Mouse (Mus musculus): ENCODE measurements around the gene Gdf1. TPM values are rescaled to one million over a fixed set of nuclear protein-coding genes. Genes with fewer than 3 reads are reported as not detected.
A peak's percentile ranks its signal among the peaks of the same experiment; 100 is the strongest.

The Gdf1 gene
- polyA plus RNA-seq, 1 experiment from 2014 or later, result 2.3 TPM

DNA sequence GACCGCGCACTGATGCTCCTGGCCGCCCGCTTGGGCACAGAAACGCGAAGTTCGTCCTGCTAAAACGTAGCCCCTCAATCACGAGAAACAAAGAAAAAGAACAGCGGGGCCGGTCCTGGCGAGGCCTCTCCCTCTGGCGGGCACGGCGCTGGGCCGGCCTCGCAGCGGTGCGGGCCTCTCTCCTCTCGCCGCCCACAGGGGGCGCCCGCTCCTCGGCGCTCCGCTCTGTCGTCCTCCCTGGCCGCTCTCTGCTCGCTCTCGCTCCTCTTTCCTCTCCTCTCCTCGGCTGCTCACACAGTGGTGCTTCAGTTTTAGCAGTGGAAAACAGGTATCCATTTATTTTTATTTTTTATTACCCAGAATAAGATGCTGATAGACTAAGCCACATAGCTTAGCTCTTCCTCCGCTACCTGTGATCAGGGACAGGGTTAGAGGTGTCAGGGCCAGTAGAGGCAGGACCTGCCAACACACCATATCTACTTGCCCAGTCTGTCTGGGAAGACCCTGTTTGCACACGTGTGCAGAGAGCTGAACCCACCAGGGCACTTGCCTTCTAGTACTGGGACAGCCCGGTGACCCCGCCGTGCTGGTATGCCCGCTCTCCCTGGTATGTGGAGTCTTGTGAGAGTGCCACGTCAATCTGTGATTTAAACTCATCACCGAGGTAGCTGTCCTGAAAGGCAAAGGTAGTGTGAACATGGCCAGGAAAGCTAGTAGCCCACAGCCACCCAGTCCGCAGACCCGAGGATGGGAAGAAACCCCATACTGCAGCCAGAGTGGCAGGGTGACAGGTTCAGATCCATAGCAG, 2.7 kb downstream of the Gdf1 start:
- H3K9me3 ChIP-seq, result no peaks in the 10 kb centered on the region
- H3K36me3 ChIP-seq, result peaks cover 72% of the 10 kb centered on the region
- peaks cover 26% of the 10 kb centered on the region for H3K4me1 ChIP-seq
- no peak overlapping the region for H3K4me3 ChIP-seq
- peak; percentile 64 for ATAC-seq (ENCODE audit: low FRiP score, low read depth)
- H3K27ac ChIP-seq, result no peak overlapping the region
- 0 out of 2 replicates have a peak overlapping the region, but pooled peaks have one; percentile 33 for H3K9ac ChIP-seq
- WGBS, result 22% methylated on average over 41 of the region's 41 CpGs
- peak overlapping the region; percentile 32; the same call in 1 of the 2 replicates for H3K4me2 ChIP-seq (replicated peaks)
- peaks cover 19% of the 10 kb centered on the region for H3K27me3 ChIP-seq (replicated peaks)

DNA sequence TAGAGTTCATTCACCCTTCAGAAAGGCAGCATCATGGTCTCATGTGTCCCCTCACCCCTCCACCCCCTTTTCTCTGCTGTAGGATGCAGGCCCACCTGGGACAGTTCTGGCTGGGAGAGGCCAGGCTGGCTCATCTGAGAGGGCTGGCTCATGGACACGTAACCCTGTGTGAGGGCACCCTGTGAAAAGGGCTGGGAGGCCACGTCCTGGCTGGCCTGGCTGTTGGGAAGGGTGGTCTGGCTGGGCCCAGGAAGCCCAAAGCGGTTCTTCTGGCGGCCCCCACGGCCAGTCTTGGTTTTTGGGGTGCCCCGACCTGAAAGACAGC, 3.2 kb downstream of the Gdf1 start:
- ATAC-seq (ENCODE audit: low FRiP score, low read depth), result no peak
- Histone ChIP-seq H3K4me2 (replicated peaks) (no peak overlapping the region), H3K36me3 (peaks cover 74% of the 10 kb centered on the region), H3K4me3 (no peak overlapping the region), H3K4me1 (peaks cover 26% of the 10 kb centered on the region), H3K27me3 (replicated peaks) (peaks cover 19% of the 10 kb centered on the region), H3K27ac (no peak overlapping the region), H3K9me3 (no peaks in the 10 kb centered on the region), H3K9ac (no peak overlapping the region)
- WGBS, result 95% methylated on average over 6 of the region's 6 CpGs

GRCm38 (mm10) chr8:70338931-70339330, 9.3 kb downstream of the Gdf1 start:
- ATAC-seq (ENCODE audit: low FRiP score, low read depth), result no peak
- Histone ChIP-seq H3K4me2 (replicated peaks) (no peak overlapping the region), H3K4me3 (no peak overlapping the region), H3K27me3 (replicated peaks) (no peaks in the 10 kb centered on the region), H3K27ac (no peak overlapping the region), H3K9me3 (no peaks in the 10 kb centered on the region), H3K9ac (no peak overlapping the region), H3K36me3 (peaks cover 99% of the 10 kb centered on the region), H3K4me1 (no peaks in the 10 kb centered on the region; the same call in 1 of the 2 replicates)
- 97% methylated on average over 7 of the region's 7 CpGs for WGBS

DNA sequence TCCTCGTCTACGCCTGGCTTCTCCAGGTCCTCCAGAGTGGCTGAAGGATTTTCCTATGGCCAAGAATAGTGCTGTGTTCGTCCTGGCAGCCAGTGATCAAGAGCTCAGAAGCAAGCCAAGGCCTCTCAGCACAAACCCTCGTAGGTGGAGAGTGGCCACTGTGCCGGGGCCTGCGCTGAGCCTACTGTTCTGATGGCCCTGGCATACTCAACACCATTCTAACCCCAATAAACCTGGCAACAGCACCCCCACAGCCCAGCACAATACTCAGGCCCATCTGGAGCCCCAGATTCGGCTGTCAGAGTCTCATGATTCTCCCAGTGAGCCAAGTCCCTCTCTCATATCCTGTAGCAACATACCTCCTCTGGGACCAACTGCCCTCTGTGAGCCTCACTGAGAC, 11.0 kb downstream of the Gdf1 start:
- Histone ChIP-seq H3K9me3 (no peaks in the 10 kb centered on the region), H3K4me3 (no peak overlapping the region), H3K4me1 (no peaks in the 10 kb centered on the region; the same call in 1 of the 2 replicates), H3K36me3 (peaks cover 85% of the 10 kb centered on the region), H3K27ac (no peak overlapping the region), H3K27me3 (replicated peaks) (no peaks in the 10 kb centered on the region), H3K9ac (no peak overlapping the region), H3K4me2 (replicated peaks) (no peak overlapping the region)
- ATAC-seq (ENCODE audit: low FRiP score, low read depth), result no peak
- WGBS, result 90% methylated on average over 7 of the region's 7 CpGs

- no peak overlapping the region for H3K9ac ChIP-seq
- 93% methylated on average over 14 of the region's 14 CpGs for WGBS
Measured at GRCm38 (mm10) chr8:70342007-70342406, 12.4 kb downstream of the Gdf1 start.

DNA sequence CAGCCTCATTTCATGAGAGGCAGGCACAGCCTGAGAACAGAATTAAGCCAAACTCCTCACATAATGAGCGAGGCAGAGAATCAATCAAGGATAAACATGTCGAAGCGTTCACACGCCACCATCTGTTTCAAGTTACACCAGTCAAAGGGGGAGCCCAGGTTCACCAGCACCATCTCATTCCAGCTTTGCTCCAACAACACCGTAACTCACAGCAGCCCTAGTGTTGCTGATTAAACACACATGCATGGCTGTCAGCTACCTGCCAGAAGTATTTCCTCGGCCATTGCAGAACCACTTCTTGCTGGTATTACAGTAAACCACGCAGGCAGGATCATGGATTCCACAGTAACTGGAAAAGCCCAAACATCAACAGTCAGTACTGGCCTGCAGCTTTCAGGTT, 13.5 kb downstream of the Gdf1 start:
- H3K36me3 ChIP-seq, result peaks cover 61% of the 10 kb centered on the region
- H3K9me3 ChIP-seq, result no peaks in the 10 kb centered on the region
- no peaks in the 10 kb centered on the region for H3K27me3 ChIP-seq (replicated peaks)
- no peak for ATAC-seq (ENCODE audit: low FRiP score, low read depth)
- no peak overlapping the region for H3K4me2 ChIP-seq (replicated peaks)
- H3K4me1 ChIP-seq, result no peaks in the 10 kb centered on the region; the same call in 1 of the 2 replicates
- H3K9ac ChIP-seq, result no peak overlapping the region
- H3K27ac ChIP-seq, result no peak overlapping the region
- 82% methylated on average over 7 of the region's 7 CpGs for WGBS
- H3K4me3 ChIP-seq, result no peak overlapping the region

More at GRCm38 (mm10) chr8:70342007-70342406, 12.4 kb downstream of the Gdf1 start:
- Histone ChIP-seq H3K4me3 (no peak overlapping the region), H3K27ac (no peak overlapping the region), H3K27me3 (replicated peaks) (no peaks in the 10 kb centered on the region), H3K9me3 (no peaks in the 10 kb centered on the region), H3K4me2 (replicated peaks) (no peak overlapping the region), H3K36me3 (peaks cover 72% of the 10 kb centered on the region), H3K4me1 (no peaks in the 10 kb centered on the region; the same call in 1 of the 2 replicates)
- no peak for ATAC-seq (ENCODE audit: low FRiP score, low read depth)

DNA sequence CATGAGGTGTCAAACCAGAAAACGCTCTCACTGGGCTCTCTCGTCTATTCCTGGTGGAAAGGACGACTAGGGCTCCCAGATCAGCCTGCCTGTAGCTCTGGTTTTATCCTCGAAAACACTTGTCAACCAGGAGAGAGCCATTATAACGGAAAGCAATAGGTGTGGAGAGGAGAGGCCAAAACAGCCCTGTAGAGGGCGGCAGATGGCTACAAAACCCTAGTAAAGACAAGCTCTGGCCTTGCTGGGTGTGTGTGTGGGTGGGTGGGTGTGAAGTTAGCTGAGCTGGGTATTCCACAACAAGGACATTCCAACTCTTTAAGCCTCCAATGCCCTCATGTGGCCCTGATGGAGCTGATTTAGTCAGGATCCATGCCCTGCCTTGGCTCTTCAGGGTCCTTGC, 14.1 kb downstream of the Gdf1 start:
- Histone ChIP-seq H3K27ac (no peak overlapping the region), H3K9ac (no peak overlapping the region), H3K27me3 (replicated peaks) (no peaks in the 10 kb centered on the region), H3K4me2 (replicated peaks) (no peak overlapping the region), H3K36me3 (peaks cover 60% of the 10 kb centered on the region), H3K4me1 (peaks cover 5% of the 10 kb centered on the region), H3K9me3 (no peaks in the 10 kb centered on the region), H3K4me3 (no peak overlapping the region)
- 61% methylated on average over 6 of the region's 6 CpGs for WGBS
- ATAC-seq (ENCODE audit: low FRiP score, low read depth), result 0 out of 2 replicates have a peak, but pooled peaks have one; percentile 39

DNA sequence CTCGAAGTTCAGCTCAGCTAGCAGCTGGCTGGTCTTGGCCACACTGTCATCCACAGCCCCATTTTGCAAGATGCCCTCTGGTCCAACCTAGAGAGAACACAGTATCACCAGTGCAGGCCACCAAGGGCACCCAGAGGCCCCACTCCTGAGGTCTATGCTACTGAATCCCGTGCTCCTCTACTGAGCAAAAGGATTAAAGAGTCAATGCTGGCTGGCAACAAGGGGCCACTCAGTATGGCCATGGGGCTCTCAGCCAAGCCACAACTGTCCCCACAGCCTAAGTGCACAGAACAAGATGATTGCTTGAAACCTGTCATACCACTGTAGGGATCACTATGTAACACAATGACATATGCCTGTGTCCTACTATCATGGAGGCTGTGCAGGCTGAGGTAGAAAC, 14.7 kb downstream of the Gdf1 start:
- 92% methylated on average over 2 of the region's 2 CpGs for WGBS
- no peak for ATAC-seq (ENCODE audit: low FRiP score, low read depth)
- no peaks in the 10 kb centered on the region for H3K9me3 ChIP-seq
- no peaks in the 10 kb centered on the region for H3K27me3 ChIP-seq (replicated peaks)
- no peak overlapping the region for H3K9ac ChIP-seq
- H3K36me3 ChIP-seq, result peaks cover 60% of the 10 kb centered on the region
- H3K4me3 ChIP-seq, result no peak overlapping the region
- H3K4me1 ChIP-seq, result peaks cover 11% of the 10 kb centered on the region
- H3K4me2 ChIP-seq (replicated peaks), result no peak overlapping the region
- no peak overlapping the region for H3K27ac ChIP-seq

DNA sequence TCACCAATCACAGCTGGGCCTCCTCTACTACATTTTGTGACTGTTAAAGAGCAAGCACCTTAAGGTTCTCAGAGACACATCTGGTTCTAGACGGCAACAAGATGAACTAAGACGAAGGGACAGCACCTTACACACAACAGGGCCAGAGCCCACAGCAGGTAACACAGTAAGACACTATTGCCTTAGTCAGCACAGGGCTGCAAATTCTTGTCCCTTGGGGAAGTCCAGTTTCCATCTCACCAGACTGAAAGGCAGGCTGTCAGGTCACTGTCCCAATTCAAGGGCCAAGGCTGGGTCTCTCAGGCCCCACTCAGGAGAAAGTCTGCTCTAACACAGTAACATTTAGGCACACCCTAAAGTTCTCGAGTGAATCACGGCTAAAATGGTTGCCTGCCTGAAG, 17.8 kb downstream of the Gdf1 start:
- no peak for ATAC-seq (ENCODE audit: low FRiP score, low read depth)
- no peak overlapping the region for H3K9ac ChIP-seq
- no peak overlapping the region for H3K27ac ChIP-seq
- H3K4me1 ChIP-seq, result peaks cover 34% of the 10 kb centered on the region
- H3K36me3 ChIP-seq, result peaks cover 36% of the 10 kb centered on the region
- WGBS, result 94% methylated on average over 4 of the region's 4 CpGs
- no peak overlapping the region for H3K4me2 ChIP-seq (replicated peaks)
- no peaks in the 10 kb centered on the region for H3K9me3 ChIP-seq
- no peaks in the 10 kb centered on the region for H3K27me3 ChIP-seq (replicated peaks)
- no peak overlapping the region for H3K4me3 ChIP-seq

DNA sequence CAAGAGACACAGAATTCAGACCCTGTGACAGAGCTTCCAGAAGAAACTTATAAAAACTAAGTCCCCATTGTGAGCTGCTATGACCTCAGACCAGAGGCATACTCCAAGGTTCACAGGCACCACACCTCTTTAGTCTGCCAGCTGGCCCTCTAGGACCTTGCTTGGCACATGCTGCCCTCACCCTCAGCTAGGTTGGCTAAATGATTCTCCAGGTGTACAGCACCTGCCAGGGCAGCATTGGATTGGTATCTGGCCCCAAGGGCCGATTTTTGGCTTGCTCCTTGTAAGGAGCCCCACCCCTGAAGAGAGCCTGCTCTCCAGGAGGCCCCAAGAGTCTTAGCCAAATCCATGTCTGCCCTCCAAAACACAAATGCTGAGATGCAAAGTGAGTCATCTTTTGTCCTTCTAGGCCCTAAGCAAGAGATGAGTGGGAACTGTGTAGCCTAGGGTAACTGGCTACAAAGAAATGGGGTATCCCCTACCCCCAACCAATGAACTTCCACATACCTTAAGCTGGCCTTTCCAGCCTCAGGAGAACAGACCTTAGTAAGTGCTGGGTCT, 18.3 kb downstream of the Gdf1 start:
- WGBS, result 85% methylated on average over 1 of the region's 1 CpGs
- no peak overlapping the region for H3K4me2 ChIP-seq (replicated peaks)
- peaks cover 31% of the 10 kb centered on the region for H3K36me3 ChIP-seq
- H3K9ac ChIP-seq, result no peak overlapping the region
- no peak for ATAC-seq (ENCODE audit: low FRiP score, low read depth)
- H3K4me1 ChIP-seq, result peaks cover 36% of the 10 kb centered on the region
- no peak overlapping the region for H3K4me3 ChIP-seq
- H3K27ac ChIP-seq, result no peak overlapping the region
- no peaks in the 10 kb centered on the region for H3K9me3 ChIP-seq
- no peaks in the 10 kb centered on the region for H3K27me3 ChIP-seq (replicated peaks)

DNA sequence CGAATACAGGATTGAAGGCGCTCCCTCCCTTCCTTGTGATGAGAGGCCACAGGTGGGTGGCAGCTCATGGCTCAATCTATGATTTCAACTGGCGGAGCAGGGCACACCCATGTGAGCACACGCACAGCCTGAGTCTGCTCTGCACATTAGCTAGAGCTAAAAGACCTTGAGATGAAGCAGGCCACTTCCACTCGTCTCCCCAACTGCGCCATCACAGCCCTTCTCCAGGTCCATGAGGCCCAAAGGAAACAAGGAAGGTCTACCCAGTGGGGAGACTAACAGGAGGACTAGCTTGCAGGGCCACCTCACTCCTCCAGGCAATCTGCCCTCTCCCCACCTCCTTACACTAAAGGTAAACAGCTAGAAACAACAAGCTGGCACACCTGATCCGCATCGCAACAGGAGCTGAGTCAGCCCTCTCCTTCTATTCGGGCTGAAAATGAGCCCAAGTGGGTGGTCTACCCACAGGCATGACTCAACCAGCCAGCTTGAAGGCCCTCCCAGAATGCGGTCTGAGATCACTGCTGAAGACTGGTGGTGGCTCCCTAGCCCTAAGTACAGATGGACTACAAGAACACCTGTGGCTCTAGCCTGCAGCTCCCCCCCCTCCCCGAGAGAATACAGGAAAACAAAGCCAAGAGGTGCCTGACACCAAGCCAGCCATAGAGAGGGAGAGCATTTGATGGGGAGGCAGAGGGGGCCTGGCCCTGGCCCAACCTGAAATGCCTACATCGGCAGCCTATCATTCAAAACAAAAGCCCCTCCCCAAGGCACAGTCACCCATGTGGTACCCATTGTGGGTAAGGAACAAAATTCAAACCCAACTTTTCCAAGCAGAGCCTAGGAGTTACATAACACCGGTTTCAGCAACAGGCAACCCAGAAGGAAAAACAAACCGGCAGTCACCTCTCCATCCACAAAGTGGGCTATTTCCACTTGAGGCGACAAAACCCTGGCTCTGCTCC, 21.7 kb downstream of the Gdf1 start:
- no peak for ATAC-seq (ENCODE audit: low FRiP score, low read depth)
- no peaks in the 10 kb centered on the region for H3K27me3 ChIP-seq (replicated peaks)
- H3K9ac ChIP-seq, result peak overlapping the region; percentile 97
- H3K4me2 ChIP-seq (replicated peaks), result peak overlapping the region; percentile 97
- H3K4me1 ChIP-seq, result peaks cover 42% of the 10 kb centered on the region
- H3K36me3 ChIP-seq, result peaks cover 17% of the 10 kb centered on the region
- H3K4me3 ChIP-seq, result peak overlapping the region; percentile 98
- WGBS, result 63% methylated on average over 15 of the region's 15 CpGs
- H3K27ac ChIP-seq, result no peak overlapping the region
- no peaks in the 10 kb centered on the region for H3K9me3 ChIP-seq

DNA sequence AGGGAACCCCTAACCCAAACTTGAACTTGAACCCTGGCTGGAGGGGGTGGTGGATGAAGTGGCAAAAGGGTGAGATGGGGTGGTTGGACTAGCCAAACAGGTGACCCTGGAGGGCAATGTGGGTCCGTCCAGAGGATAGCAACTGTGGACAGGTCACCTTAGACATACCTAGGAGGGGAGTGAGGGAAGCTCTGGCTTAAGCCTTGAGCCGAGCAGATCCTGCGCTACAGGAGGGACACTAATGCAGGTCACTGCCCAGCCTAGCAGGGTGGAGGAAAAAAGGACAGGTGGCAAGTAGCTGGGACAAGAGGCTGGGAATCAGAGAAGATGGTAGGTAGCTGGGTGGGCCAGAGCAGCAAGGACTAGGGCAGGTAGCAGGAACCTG, 22.4 kb downstream of the Gdf1 start:
- H3K4me2 ChIP-seq (replicated peaks), result peak overlapping the region; percentile 97
- H3K4me1 ChIP-seq, result peaks cover 42% of the 10 kb centered on the region

More for the DNA sequence above, 22.4 kb downstream of the Gdf1 start:
- no peaks in the 10 kb centered on the region for H3K9me3 ChIP-seq
- no peak overlapping the region for H3K27ac ChIP-seq
- H3K4me3 ChIP-seq, result peak overlapping the region; percentile 98
- peaks cover 17% of the 10 kb centered on the region for H3K36me3 ChIP-seq
- peak overlapping the region; percentile 97 for H3K9ac ChIP-seq
- no peak for ATAC-seq (ENCODE audit: low FRiP score, low read depth)
- H3K27me3 ChIP-seq (replicated peaks), result no peaks in the 10 kb centered on the region
- WGBS, result 32% methylated on average over 3 of the region's 3 CpGs
